Mouse (Mus musculus): ENCODE measurements around the gene Sfxn5.

Sfxn5 gene

DNA sequence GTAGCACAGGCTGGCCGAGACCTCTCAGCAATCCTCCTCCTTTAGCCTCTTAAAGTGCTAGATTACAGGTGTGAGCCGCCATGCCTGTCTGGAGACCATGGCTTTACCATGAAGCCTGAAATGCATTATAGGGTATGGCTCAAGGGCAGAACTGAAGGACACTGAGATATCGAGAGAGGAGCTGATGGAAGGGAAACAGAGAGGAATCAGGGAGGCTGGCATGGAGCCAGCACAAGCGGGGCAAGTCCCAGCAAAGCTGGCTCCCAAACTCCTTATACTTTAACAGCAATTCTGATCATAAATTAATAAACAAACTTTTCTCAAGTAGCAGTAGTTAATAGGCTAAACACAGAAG lies 30.7 kb upstream of the Sfxn5 start:
- DNase-seq = no peak

DNA sequence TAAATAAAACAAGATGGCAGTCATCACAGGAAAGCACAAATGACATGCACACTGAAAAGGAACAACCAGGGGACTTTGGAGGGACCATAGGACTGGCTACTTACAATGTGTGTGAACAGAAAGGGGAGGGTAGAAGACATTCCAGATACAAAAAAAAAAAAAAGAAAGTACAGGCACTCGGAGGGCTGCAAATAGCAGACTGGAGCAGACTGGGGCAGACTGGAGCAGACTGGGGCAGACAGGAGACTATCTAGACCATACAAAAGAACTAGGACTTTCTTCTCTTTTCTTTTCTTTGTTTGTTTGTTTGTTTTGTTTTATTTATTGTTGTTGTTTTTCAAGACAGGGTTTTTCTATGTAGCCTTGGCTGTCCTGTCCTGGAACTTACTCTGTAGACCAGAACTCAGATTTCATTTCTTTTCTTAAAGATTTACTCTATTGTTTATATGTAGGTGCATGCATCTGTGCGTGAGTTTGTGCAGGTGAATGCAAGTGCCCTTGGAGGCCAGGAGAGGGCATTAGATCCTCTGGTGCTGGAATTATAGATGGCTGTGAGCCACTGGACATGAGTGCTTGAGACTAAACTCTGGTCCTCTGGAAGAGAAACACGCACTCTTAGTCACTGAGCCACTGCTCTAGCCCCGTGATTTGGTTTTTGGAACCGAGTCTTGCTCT lies 30.1 kb upstream of the Sfxn5 start:
- DNase-seq = no peak

DNA sequence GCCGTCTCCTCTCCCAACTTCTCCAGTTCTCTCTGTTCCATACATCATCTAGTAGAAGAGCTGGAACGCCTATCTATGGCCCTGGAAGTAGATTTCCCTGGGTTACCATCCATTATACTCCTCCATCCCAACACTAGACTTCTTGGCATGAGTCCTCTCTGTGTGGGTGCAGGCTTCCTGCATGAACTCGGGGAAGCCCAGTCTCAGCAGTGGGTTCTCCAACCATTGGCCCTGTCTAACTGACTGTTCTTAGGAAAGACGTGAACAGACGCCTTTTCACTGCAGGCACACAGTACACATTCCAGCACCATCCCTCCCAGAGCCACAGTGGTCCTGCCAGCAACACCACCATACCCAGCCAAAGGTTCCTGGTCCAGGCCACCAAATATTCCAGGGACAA lies 29.4 kb upstream of the Sfxn5 start:
- DNase-seq = no peak

DNA sequence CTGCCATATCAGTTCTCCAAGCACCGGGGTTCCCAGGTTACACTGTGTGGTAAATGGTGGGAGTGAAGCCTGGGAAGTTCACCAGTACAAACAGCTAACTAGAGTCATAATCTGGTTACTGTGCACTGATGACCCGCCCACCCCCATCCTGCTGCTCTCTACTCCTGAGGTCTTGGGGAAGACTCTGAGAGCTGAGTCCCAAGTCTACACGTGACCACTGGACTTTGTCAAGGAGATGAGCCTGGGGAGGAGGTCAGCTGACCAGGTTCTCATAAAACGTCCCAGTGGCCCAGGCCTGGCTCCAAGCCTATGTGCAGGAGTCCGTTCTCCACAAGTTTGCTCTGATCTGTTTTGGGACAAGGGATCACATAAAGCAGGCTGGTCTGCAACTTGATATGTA lies 27.1 kb upstream of the Sfxn5 start:
- no peak for DNase-seq

DNA sequence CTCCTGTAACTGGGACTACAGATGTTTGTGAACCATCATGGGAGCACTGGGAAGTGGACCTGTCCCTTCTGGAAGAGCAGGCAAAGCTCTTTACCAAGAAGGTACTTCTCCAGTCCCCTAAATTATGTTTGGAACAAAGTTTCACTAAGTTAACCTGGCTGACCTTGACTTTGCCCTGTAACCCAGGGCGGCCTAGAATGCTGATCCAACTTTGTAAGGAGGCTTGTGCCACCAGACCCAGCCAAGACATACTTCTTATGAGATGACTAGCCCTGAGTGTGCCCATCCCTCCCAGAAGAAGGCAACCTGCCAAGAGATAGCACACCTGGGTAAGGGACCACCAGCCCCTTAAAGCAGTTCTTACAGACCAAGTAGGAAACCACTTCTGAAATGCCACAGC lies 25.7 kb upstream of the Sfxn5 start:
- DNase-seq = no peak

DNA sequence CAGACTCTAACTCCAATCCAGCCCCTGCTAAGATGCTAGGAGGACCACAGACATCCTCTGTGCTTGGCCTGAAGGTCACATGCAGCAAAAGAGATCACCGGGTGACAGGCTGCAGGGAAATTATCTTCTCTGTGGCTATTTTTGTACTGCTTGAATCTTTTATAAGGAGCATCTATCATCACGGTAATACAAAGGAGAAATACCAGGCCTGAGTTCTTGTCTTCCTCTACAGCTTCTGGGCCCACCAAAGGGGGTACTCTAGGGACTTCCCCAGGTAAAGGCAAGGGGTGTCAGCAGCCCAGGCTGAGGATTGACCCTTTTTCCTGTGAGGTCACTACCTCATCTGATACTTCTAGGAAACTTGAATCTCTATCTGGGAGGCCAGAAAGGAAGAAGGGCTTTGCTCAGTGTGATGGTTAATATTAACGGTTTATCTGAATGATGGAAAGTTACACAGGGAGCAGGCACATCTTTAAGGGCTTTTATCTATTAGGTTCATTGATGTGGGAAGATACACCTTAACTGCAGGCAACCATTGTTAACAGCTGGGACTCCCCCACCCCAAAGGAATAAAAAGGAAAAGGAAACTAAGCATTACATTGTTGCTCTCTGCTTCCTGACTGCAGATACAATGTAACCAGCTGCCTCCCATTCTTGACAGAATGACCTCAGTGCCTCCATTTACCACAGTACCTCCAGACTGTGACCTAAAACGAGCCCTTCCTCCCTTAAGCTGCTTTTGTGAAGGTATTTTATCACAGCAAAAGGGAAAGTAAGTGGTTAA lies 23.7 kb upstream of the Sfxn5 start:
- DNase-seq = no peak

- no peak for DNase-seq
These were observed 22.5 kb upstream of the Sfxn5 start for GRCm38 (mm10) chr6:85355753-85356152.

- no peak for DNase-seq
These were observed 21.5 kb upstream of the Sfxn5 start for GRCm38 (mm10) chr6:85354709-85355108.

- DNase-seq = no peak
These were observed 20.5 kb upstream of the Sfxn5 start for GRCm38 (mm10) chr6:85353706-85354105.

GRCm38 (mm10) chr6:85350157-85350556 lies 16.9 kb upstream of the Sfxn5 start:
- DNase-seq = no peak

DNA sequence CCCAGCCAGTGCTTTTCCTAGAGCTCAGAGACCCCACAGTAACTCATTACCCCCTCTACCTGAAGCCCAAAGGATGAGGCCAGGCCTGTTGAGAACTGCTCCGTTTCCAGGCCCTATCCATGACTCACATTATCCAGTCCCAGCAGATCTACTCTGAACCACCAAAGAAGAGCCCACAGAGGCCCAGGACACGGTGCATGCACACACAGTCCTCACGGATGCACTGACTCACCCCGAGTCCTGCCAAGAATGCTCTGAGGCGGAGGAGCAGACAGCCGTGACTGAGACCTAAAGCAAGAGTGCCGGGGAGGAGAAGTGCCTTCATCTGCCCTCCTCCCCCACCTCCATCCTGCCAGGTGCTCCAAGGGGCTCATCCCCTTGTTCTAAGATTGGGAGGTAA lies 16.0 kb upstream of the Sfxn5 start:
- DNase-seq = no peak

DNA sequence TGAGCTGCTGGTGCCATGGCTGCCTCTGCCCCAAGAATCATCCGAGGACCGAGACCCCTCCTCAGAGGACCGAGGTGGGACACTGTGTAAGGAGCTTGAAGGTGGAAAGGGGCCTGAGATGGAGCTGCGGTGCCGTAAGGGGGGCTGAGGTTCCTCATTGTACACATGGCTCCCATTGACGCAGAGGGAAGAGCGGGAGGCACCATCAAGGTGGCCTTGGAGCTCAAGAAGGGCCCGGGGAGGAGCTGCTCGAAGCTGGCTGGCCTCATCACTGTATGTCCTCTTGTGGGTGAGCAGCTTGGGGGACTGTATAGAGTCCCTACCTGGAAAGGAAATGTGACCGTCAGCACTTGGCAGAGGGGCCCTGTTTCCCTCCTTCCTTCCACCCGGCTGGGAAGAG lies 14.9 kb upstream of the Sfxn5 start:
- DNase-seq = no peak

DNA sequence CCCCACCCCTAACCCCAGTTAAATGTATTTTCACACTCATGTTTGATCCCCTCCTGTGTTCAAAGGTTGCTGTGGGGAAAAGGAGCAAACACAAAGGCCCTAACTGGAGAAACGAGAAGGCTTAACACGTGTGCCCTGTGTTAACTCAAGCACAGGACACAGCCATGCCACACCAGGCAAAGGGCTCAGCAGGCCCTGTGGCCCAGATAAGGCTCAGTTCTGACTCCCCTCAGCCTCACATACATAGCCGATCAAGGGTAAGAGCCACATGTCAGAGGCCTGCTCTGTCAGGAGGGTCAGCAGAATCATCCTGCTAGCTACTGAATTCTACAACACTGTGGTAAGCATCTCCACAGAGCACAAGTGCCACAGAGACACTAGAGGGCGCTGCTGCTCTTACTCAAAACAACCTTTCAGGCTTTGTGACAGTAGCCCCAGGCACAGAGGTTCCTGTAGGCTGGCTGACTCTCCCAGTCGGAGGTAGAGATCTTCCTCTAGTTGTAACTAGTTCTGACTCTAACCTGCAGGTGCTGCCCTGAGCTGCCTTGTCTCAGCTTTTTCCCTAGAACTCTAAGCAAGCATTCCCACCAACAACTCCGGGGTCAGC lies 12.9 kb upstream of the Sfxn5 start:
- DNase-seq = peak; percentile 80

DNA sequence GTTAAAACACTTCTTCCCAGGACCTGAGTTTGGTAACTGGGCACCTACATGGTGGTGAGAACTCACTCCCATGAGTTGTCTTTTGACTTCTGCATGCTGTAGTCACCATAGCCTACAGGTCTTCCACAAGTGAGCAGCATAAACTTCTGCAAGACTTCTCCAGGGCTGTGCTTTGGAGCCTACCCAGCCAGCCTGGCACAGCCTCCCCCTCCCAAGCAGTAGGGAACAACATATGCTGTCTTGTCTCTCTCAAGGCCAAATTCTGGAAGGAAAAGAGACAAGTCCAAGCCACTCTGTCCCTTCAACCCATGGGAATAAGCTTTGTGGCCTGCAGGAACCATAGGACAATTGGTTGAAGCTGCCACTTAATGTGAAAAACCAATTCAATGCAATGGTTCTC lies 11.7 kb upstream of the Sfxn5 start:
- DNase-seq = no peak

DNA sequence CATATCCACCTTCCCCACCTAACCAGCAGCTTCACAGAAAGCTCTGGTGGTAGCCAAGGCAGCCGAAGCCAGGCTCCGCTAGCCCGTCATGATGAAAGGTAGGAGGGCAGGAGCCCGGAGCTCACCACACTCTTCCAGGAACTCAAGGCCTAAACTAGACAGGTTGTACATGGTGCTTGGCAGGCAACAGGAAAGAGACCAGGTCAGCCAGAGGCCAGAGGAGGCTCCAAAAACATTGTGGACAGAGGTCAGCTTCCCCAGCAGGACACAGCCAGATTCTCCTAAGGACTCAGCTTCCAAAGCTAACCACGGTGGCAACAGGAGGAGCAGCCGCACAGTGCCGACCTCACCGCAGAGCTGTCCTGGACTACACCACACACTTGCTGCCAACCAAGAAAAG lies 9.8 kb upstream of the Sfxn5 start:
- DNase-seq = no peak

GRCm38 (mm10) chr6:85341814-85342501 lies 8.7 kb upstream of the Sfxn5 start:
- no peak for DNase-seq

DNA sequence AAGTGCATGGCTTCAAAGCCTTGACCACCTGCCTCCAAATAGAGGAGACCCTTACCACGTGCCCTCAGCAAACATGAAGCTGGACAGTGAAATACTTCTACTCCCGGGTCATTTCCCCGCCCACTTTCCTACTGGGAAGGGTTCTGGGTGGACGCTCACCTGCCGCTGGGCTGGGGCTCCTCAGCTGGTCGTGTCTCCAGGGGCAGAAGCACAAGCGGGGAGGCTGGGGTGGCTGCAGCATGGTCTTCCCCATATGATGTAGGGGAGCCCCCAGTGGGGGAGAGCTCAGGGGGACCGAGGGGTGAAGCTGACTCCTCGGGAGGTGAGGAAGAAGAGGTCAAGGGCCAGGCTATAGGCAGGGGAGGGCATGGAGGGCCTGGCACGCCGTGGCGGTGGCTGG lies 7.0 kb upstream of the Sfxn5 start:
- no peak for DNase-seq

GRCm38 (mm10) chr6:85339273-85339901 lies 6.2 kb upstream of the Sfxn5 start:
- peak; percentile 63 for DNase-seq

GRCm38 (mm10) chr6:85336944-85337343 lies 3.7 kb upstream of the Sfxn5 start:
- DNase-seq = no peak

DNA sequence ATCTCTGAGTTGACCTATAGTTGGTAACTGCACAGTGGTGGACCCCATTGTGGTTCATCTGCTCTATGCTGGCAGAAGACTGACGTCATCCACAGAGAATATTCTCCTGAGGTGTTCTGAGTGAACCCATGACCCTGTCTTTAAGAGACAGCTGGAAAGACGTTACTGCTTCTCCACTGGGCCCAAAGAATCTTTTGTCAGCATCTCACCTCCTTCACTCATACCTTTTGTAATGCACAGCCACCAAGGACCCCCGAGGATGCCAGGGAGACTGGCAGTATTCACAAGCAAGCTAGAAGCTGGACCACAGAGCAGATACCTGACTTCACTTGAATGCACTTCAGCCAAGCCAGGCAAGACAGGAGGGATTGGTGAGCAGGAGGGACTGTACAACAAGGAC lies 2.1 kb upstream of the Sfxn5 start:
- DNase-seq = no peak

GRCm38 (mm10) chr6:85334851-85335250 lies 1.6 kb upstream of the Sfxn5 start:
- no peak for DNase-seq

DNA sequence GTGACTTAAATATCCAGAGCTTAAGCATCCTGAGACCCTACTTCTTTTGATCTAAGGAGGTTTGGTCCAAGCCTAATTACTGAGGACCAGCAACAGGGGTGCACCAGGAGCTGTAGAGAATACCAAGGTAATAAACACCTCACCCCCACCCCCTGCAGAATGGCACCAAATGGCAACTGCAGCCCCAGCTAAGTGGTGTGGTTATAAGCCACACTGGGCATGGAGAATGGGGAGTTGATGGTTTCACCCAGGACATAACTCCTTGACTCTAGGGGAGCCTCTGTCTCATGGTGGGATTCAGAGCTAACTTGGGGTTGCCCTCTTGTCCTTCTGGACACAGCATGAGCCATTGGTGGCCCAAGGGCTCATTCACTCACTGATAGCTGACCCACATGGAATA lies 1.0 kb upstream of the Sfxn5 start:
- DNase-seq = no peak

GRCm38 (mm10) chr6:85333732-85334131 lies 510 bp upstream of the Sfxn5 start:
- DNase-seq = no peak

Data from thymus, postnatal 25 days (tissue).